Mouse (Mus musculus) kidney, embryonic 15.5 days (tissue): ENCODE results near the gene Slx1b. TPM values are rescaled to one million over a fixed set of nuclear protein-coding genes. Genes with fewer than 3 reads are reported as not detected.
"Not testable (repeated sequence)": the region's sequence is repeated elsewhere in the genome, so short reads cannot be mapped to it uniquely, and the experiment has no call there.

Experiments used
- ATAC-seq: fragments of 200-750 bp; cut with Nextera tagmentation; replicated peaks from 2 replicates; pipeline ENCODE4 v1.8.0; 2017; ENCODE audit warnings: moderate TSS enrichment; ENCODE audit not compliant: low FRiP score
- H3K27ac ChIP-seq: fragments of 300-500 bp; sonication (generic); 2 replicates; pipeline ENCODE4 v1.5.1; 2015; ENCODE audit warnings: mild to moderate bottlenecking, inconsistent platforms
- H3K27me3 ChIP-seq: fragments of 300-500 bp; sonication (generic); 2 replicates; pipeline ENCODE4 v1.6.1; 2015; ENCODE audit warnings: inconsistent platforms
- H3K36me3 ChIP-seq: fragments of 300-500 bp; sonication (generic); 2 replicates; pipeline ENCODE4 v1.6.1; 2015; ENCODE audit warnings: inconsistent platforms
- H3K4me1 ChIP-seq: fragments of 300-500 bp; sonication (generic); 2 replicates; pipeline ENCODE4 v1.6.1; 2015; ENCODE audit warnings: inconsistent platforms
- H3K4me2 ChIP-seq: fragments of 300-500 bp; sonication (generic); 2 replicates; pipeline ENCODE4 v1.6.1; 2015; ENCODE audit warnings: moderate library complexity, mild to moderate bottlenecking, inconsistent platforms
- H3K4me3 ChIP-seq: fragments of 300-500 bp; sonication (generic); replicated peaks from 2 replicates; pipeline ENCODE4 v1.5.1; 2015; ENCODE audit warnings: mild to moderate bottlenecking, inconsistent platforms
- H3K9ac ChIP-seq: fragments of 300-500 bp; sonication (generic); 2 replicates; pipeline ENCODE4 v1.6.1; 2015; ENCODE audit warnings: mild to moderate bottlenecking, inconsistent platforms
- H3K9me3 ChIP-seq: fragments of 300-500 bp; sonication (generic); replicated peaks from 2 replicates; pipeline ENCODE4 v1.6.1; 2016; ENCODE audit warnings: inconsistent platforms
- WGBS: fragments of 180-500 bp; shearing (Covaris S2); methylation state at CpG from one replicate; pipeline ENCODE4 v1.1.7; 2015; ENCODE audit warnings: mixed read lengths; 5-methylcytosine and 5-hydroxymethylcytosine counted together
- polyA plus RNA-seq: library from polyadenylated mRNA; unstranded; fragments of >200 nt; fragmentation: Nextera tagmentation; extraction: Ambion mirVana; gene quantifications from 2 replicates; pipeline ENCODE4 v1.2.1, GENCODE M21; 2015

The Slx1b gene
- polyA plus RNA-seq: 12.9 and 13.1 TPM in 2 replicates

DNA sequence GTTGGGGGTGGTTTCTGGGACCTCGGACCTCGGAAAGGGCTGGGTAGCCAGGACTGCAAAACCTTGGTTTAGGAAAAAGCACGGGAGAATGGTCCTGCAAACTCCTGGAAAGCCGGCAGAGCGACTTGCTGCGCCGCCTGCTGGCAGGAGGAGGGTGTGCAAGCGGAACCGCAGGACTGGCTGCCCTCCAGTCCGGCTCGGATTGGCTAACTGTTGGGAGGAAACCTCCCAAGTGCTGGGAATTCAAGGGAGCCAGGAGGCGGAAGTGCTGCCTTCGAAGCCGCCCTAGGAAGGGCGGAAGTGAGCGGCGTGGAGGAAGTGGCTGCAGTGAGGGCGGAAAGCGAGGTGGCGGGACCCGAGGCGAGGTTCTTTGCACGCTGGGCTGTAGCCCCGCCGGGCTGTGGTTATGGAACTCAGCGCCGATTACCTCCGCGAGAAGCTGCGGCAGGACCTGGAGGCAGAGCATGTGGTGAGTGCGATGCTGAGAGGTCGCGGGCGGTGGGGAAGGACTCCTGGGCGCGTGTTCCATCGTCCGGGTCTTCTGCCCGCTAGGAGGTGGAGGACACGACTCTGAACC, at the start of gene Slx1b:
Slx1b (minus strand) TSS at position 154 of the 577 bp plus-strand sequence.
- Histone ChIP-seq H3K9ac (peak within 1 kb of the TSS; percentile 85), H3K27me3 (no peaks in the 10 kb centered on the region), H3K27ac (peak within 1 kb of the TSS; percentile 98), H3K9me3 (no peaks in the 10 kb centered on the region), H3K4me1 (peaks cover 25% of the 10 kb centered on the region), H3K36me3 (peaks cover 37% of the 10 kb centered on the region), H3K4me3 (peak within 1 kb of the TSS; percentile 93), H3K4me2 (peak within 1 kb of the TSS; percentile 90)
- ATAC-seq: peak; percentile 97
- 0% methylated on average over 40 of the region's 40 CpGs for WGBS

GRCm38 (mm10) chr7:126741964-126742482, 46.4 kb upstream of the Slx1b start:
- Histone ChIP-seq H3K4me2 (no peak overlapping the region), H3K9me3 (no peaks in the 10 kb centered on the region), H3K4me1 (peaks cover 4% of the 10 kb centered on the region; the same call in 1 of the 2 replicates), H3K9ac (no peak overlapping the region), H3K36me3 (no peaks in the 10 kb centered on the region), H3K4me3 (no peak overlapping the region), H3K27ac (no peak overlapping the region), H3K27me3 (no peaks in the 10 kb centered on the region)
- WGBS: 88% methylated on average over 13 of the region's 13 CpGs
- no peak for ATAC-seq

- Histone ChIP-seq H3K27ac (no peak overlapping the region), H3K4me2 (no peak overlapping the region), H3K4me1 (peaks cover 4% of the 10 kb centered on the region; the same call in 1 of the 2 replicates), H3K9me3 (no peaks in the 10 kb centered on the region), H3K27me3 (no peaks in the 10 kb centered on the region), H3K36me3 (no peaks in the 10 kb centered on the region), H3K9ac (no peak overlapping the region), H3K4me3 (no peak overlapping the region)
- ATAC-seq: no peak
- WGBS: 81% methylated on average over 5 of the region's 5 CpGs
Observed at GRCm38 (mm10) chr7:126741452-126741851, 45.9 kb upstream of the Slx1b start.

- H3K9me3 ChIP-seq: no peaks in the 10 kb centered on the region
- H3K4me1 ChIP-seq: peaks cover 4% of the 10 kb centered on the region; the same call in 1 of the 2 replicates
- H3K27ac ChIP-seq: no peak overlapping the region
- no peak for ATAC-seq
- no peak overlapping the region for H3K4me3 ChIP-seq
- H3K4me2 ChIP-seq: no peak overlapping the region
- no peaks in the 10 kb centered on the region for H3K36me3 ChIP-seq
- H3K9ac ChIP-seq: no peak overlapping the region
- no peaks in the 10 kb centered on the region for H3K27me3 ChIP-seq
- WGBS: 69% methylated on average over 5 of the region's 5 CpGs
Observed at GRCm38 (mm10) chr7:126740977-126741376, 45.4 kb upstream of the Slx1b start.

DNA sequence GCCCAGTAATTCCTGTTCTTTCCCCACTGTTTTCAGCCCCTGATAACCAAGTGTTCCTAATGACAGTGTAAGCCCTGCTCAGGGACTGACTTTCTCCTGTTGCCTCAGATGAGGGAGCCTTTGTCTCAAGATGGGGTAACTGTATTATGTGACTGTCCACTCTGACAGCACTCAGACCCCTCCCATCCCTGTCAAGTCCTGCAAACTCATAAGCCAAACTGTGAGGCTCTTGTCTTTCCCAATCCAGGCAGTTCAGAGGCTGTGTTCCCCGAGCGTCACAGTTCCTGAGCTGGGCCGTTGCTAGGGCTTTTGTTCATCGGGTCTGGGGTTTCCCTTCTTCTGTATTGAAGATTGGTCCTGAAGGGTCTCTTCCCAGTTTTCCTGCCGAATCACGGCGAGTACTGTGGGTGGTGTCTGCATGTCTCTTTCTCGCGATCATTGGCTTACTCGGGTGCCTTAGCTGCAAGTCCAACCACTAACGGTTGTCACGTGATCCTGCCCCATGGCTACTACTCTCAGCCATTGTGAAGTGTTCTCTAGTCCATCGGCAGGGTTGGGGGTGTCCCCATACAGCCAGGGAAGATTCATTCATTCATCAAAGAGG, 44.6 kb upstream of the Slx1b start:
- peaks cover 4% of the 10 kb centered on the region; the same call in 1 of the 2 replicates for H3K4me1 ChIP-seq
- H3K4me3 ChIP-seq: no peak overlapping the region
- no peaks in the 10 kb centered on the region for H3K9me3 ChIP-seq
- 85% methylated on average over 13 of the region's 13 CpGs for WGBS
- H3K27me3 ChIP-seq: no peaks in the 10 kb centered on the region
- H3K27ac ChIP-seq: no peak overlapping the region
- ATAC-seq: no peak
- no peaks in the 10 kb centered on the region for H3K36me3 ChIP-seq
- H3K9ac ChIP-seq: no peak overlapping the region
- no peak overlapping the region for H3K4me2 ChIP-seq

- H3K9me3 ChIP-seq: no peaks in the 10 kb centered on the region
- no peak overlapping the region for H3K4me2 ChIP-seq
- peaks cover 4% of the 10 kb centered on the region; the same call in 1 of the 2 replicates for H3K4me1 ChIP-seq
- no peak overlapping the region for H3K27ac ChIP-seq
- no peak for ATAC-seq
- H3K9ac ChIP-seq: no peak overlapping the region
- H3K36me3 ChIP-seq: no peaks in the 10 kb centered on the region
- WGBS: 83% methylated on average over 17 of the region's 17 CpGs
- H3K4me3 ChIP-seq: no peak overlapping the region
- no peaks in the 10 kb centered on the region for H3K27me3 ChIP-seq
Observed at GRCm38 (mm10) chr7:126739551-126739950, 44.0 kb upstream of the Slx1b start.

GRCm38 (mm10) chr7:126736122-126736521, 40.5 kb upstream of the Slx1b start:
- no peaks in the 10 kb centered on the region for H3K36me3 ChIP-seq
- H3K9me3 ChIP-seq: no peaks in the 10 kb centered on the region
- H3K9ac ChIP-seq: no peak overlapping the region
- 76% methylated on average over 8 of the region's 8 CpGs for WGBS
- H3K27me3 ChIP-seq: no peaks in the 10 kb centered on the region
- H3K27ac ChIP-seq: no peak overlapping the region
- H3K4me3 ChIP-seq: no peak overlapping the region
- H3K4me2 ChIP-seq: no peak overlapping the region
- ATAC-seq: no peak
- H3K4me1 ChIP-seq: peaks cover 4% of the 10 kb centered on the region; the same call in 1 of the 2 replicates

- not testable (repeated sequence) for ATAC-seq, H3K4me2 ChIP-seq
Observed at GRCm38 (mm10) chr7:126730256-126730789, 34.7 kb upstream of the Slx1b start.

GRCm38 (mm10) chr7:126725667-126726066, 30.1 kb upstream of the Slx1b start:
- no peaks in the 10 kb centered on the region for H3K27me3 ChIP-seq
- H3K4me3 ChIP-seq: no peak overlapping the region
- no peaks in the 10 kb centered on the region for H3K36me3 ChIP-seq
- no peak for ATAC-seq
- H3K27ac ChIP-seq: no peak overlapping the region
- 80% methylated on average over 5 of the region's 5 CpGs for WGBS
- no peak overlapping the region for H3K4me2 ChIP-seq
- H3K4me1 ChIP-seq: no peaks in the 10 kb centered on the region
- H3K9ac ChIP-seq: no peak overlapping the region
- H3K9me3 ChIP-seq: no peaks in the 10 kb centered on the region

More at GRCm38 (mm10) chr7:126730256-126730789, 34.7 kb upstream of the Slx1b start:
- H3K4me1 ChIP-seq, H3K9ac ChIP-seq, H3K27ac ChIP-seq, H3K27me3 ChIP-seq, H3K9me3 ChIP-seq, H3K4me3 ChIP-seq, H3K36me3 ChIP-seq: not testable (repeated sequence)
- WGBS: 77% methylated on average over 4 of the region's 4 CpGs

GRCm38 (mm10) chr7:126725077-126725476, 29.5 kb upstream of the Slx1b start:
- Histone ChIP-seq H3K9ac (no peak overlapping the region), H3K4me1 (no peaks in the 10 kb centered on the region), H3K27ac (no peak overlapping the region), H3K36me3 (no peaks in the 10 kb centered on the region), H3K27me3 (no peaks in the 10 kb centered on the region), H3K4me2 (no peak overlapping the region), H3K4me3 (no peak overlapping the region), H3K9me3 (no peaks in the 10 kb centered on the region)
- 77% methylated on average over 3 of the region's 3 CpGs for WGBS
- ATAC-seq: no peak

GRCm38 (mm10) chr7:126721635-126722034, 26.1 kb upstream of the Slx1b start:
- ATAC-seq: no peak
- Histone ChIP-seq H3K4me3 (no peak overlapping the region), H3K4me1 (no peaks in the 10 kb centered on the region), H3K9me3 (no peaks in the 10 kb centered on the region), H3K27ac (no peak overlapping the region), H3K4me2 (no peak overlapping the region), H3K36me3 (no peaks in the 10 kb centered on the region), H3K9ac (no peak overlapping the region), H3K27me3 (no peaks in the 10 kb centered on the region)
- WGBS: 89% methylated on average over 13 of the region's 13 CpGs

- Histone ChIP-seq H3K4me2 (no peak overlapping the region), H3K27me3 (no peaks in the 10 kb centered on the region), H3K4me1 (no peaks in the 10 kb centered on the region), H3K9me3 (no peaks in the 10 kb centered on the region), H3K36me3 (no peaks in the 10 kb centered on the region), H3K4me3 (no peak overlapping the region), H3K9ac (no peak overlapping the region), H3K27ac (no peak overlapping the region)
- WGBS: 92% methylated on average over 5 of the region's 5 CpGs
- no peak for ATAC-seq
Observed at GRCm38 (mm10) chr7:126718787-126719337, 23.3 kb upstream of the Slx1b start.
